Mouse (Mus musculus) duodenum, adult 2 months (tissue): Measurements from ENCODE around the gene Ugt1a10. TPM values are rescaled to one million over a fixed set of nuclear protein-coding genes. Genes with fewer than 3 reads are reported as not detected.

Source experiments
- polyA plus RNA-seq: library from polyadenylated mRNA; depleted of rRNA; stranded (reverse); fragments of >200 nt; gene quantifications from 2 replicates; pipeline ENCODE4 v1.2.3, GENCODE M21; 2012; ENCODE audit warnings: low replicate concordance; rRNA removed

Ugt1a10 gene
- 0.25 TPM in 1 of 2 replicates, not detected in the other for polyA plus RNA-seq

DNA sequence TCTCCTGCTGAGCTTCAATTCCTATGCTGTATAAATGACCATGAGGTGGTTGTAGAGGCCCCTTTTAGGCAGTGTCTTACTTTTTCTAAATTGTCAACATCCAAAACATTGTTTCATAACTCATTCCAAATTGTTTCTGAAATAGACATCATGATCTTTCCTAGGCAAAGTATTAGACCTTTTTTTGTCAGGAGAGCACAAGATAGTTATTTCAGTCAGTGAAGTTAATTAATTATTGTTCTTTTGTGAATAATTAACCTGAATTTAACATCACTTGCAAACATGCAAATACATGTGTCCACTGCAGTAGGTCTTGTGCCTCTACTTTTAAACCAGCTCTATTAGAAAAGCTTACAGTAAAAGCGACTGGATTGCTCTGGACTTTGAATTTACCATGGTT lies at the start of gene Ugt1a10:
Ugt1a10 (plus strand) TSS at position 301 of the 400 bp plus-strand sequence.

DNA sequence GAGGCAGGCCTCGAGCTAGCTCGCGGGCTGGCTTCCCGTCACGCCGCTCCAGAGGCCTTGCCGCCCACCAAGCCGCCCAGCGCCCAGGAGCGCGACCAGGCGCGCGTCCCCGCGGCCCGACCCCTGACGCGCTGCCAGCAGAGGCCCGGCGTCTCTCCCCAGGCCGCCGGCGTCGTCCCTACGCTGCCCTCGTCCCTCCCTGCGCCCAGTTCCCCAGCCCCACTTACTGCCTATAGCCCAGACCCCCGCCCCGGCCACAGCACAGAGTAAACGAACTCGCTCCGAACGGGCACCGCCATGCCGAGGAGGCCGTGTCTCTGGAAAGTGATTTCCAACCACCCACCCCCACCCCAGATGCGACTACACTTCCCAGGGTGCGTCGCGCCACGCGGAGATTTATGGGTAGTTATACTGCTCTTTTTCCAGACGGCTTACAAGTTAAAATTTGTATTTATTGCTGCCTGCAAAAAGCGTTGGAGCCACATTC lies 46.9 kb upstream of the Ugt1a10 start, which contains the start of gene Usp40:
Usp40 (minus strand) TSS at position 341 of the 487 bp plus-strand sequence.

DNA sequence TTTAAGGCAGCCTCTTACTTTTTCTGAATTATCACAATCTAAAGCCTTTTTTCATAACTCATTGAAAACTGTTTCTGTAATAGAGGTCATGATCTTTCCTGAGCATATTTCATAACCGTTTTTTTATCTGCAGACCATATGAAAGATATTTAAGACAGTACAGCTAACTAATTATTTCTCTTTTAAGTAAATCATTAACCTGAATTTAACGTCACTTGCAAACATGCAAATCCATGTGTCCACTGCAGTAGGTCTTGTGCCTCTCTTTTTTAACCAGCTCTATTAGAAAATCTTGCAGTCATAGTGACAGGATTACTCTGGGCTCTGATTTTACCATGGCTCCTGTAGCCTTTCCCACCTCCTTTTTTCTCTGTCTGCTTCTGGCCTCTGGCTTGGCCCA lies 15.3 kb downstream of the Ugt1a10 start, which contains the start of gene Ugt1a9:
Ugt1a9 (plus strand) TSS at position 306 of the 400 bp plus-strand sequence.

DNA sequence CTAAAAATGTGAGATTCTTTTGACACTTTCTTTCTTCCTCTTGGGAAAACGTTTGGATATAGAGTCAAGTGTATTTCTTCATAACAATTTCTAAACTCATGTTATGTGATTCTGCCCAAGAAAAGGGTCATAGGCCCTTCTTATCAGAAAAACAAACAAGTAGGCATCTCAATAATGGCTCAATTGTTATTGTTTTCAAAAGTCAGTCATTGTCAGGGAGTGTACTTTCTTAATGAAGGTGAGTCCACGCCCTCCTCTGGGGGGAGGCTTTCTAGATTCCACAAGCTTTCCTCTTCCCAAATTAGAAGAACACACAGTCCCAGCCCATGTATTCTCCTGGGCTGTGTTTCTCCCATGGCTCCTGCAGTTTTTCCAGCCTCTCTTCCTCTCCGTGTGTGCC lies 32.3 kb downstream of the Ugt1a10 start, which contains the start of gene Ugt1a8:
Ugt1a8 (plus strand) TSS at position 301 of the 400 bp plus-strand sequence.

DNA sequence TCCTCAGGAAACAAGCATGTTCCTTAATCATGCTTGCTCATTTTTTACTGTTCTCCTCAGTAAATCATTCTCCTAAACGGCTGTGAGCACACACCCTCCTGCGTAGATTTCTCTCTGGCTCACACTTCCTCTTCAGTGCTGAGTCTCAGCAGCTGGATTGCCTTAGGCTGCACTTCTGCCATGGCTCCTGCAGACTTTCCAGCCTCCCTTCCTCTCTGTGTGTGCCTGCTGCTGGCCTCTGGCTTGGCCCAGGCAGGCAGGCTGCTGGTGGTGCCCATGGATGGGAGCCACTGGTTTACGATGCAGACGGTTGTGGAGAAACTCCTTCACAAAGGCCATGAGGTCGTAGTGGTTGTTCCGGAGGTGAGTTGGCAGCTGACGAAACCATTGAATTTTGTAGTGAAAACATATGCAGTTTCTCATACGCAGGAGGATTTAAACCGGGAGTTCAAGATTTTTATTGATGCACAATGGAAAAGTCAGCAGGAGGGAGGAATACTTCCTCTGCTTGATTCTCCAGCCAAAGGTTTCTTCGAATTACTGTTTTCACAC lies 39.8 kb downstream of the Ugt1a10 start, which contains the start of gene Ugt1a7c:
Ugt1a7c (plus strand) TSS at position 122 of the 552 bp plus-strand sequence.

DNA sequence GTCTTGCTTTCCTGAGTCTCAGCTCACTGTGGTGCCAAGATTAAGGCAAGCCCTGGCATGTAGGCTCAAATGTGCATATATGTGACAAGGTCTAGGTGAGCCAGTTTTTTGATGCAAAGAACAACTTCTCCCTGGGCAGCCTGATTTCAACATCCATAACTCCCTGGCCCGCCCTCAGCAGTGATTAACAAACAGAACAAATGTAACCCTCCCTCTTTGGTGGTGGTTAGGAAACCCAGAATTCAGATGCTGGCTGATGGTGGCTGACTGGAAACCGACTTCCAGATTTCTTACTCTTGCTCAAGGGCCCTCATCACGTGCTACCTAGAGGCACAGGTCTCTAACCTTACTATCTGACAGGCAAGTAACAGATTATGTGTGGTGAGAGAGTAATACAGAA lies 47.8 kb downstream of the Ugt1a10 start, which contains the start of gene Ugt1a6b:
Ugt1a6b (plus strand) TSS at position 234 of the 400 bp plus-strand sequence.

DNA sequence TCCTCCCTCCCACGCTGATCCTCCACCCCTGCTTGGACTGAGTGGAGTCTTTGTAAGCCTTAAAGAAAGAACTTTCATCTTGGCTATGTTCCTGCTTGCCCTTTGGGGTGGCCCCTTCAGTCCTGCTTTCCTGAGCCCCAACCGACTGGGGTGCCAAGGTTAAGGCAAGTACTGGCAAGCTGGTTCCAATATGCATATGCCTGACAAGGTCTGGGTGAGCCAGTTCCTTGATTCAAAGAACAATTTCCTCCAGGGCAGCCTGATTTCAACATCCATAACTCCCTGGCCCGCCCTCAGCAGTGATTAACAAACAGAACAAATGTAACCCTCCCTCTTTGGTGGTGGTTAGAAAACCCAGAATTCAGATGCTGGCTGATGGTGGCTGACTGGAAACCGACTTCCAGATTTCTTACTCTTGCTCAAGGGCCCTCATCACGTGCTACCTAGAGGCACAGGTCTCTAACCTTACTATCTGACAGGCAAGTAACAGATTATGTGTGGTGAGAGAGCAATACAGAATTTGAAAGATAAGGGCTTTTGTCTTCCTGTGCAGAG lies 79.3 kb downstream of the Ugt1a10 start, which contains the start of gene Ugt1a6a:
Ugt1a6a (plus strand) TSS at position 353 of the 555 bp plus-strand sequence.

DNA sequence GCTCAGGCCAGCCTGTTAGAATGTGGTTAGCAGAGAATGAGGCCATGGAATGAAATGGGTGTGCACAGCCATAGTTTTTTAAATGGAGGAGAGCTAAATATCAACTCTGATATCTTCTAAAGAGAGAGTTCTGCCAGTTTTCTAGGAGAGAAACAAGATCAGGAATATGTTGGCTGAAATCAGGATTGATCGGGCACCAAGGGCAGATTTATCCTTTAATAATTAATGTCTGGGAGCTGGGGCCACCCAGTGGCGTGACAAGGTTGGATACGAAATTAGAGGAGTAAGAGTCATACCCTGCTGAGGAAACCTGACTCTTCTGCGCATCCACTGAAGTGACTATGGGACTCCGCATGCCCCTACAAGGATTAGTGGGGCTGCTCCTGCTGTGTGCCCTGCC lies 110.5 kb downstream of the Ugt1a10 start, which contains the start of gene Ugt1a5:
Ugt1a5 (plus strand) TSS at position 302 of the 400 bp plus-strand sequence.

DNA sequence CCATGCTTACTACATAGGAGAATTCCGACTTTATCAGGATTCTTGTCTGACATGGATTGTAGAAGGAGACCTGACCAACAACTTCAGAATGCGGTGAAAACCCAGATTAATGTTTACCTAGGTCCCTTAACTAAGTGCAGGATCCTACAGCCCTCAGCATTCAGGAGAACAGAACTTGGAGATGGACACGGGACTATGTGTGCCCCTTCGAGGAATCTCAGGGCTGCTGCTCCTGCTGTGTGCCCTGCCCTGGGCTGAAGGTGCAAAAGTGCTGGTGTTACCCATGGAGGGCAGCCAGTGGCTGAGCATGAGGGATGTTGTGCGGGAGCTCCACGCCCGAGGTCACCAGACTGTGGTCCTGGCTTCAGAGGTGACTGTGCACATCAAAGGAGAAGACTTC lies 145.3 kb downstream of the Ugt1a10 start, which contains the start of gene Ugt1a2:
Ugt1a2 (plus strand) TSS at position 146 of the 400 bp plus-strand sequence.

DNA sequence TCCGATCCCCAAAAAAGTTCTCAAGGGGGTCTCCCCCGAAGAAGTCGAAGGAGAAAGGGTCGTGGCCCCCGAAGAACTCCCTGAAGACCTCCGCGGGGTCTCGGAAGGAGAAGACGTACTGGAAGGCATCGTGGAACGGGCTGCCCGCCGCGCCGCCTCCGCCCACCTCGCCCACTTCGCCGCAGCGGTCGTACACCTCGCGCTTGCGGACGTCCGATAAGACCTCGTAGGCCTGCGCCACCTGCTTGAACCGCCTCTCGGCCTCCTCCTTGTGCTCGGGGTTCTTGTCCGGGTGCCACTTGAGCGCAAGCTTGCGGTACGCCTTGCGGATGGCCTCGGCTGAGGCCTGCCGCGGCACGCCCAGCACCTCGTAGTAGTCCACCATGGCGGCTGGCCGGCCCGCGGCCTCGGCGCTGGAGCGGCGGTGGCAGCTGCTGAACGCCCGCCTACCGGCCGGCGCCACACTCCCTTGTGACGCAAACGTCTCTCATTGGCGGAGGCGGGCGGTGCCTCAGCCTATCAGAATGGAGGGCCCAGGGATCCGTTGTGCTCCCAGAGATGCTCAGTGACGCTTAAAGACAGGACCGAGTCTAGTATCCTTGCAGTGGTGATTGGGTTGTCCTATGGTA lies 150.2 kb downstream of the Ugt1a10 start, which contains the start of gene Dnajb3:
Dnajb3 (minus strand) TSS at position 489 of the 629 bp plus-strand sequence.

DNA sequence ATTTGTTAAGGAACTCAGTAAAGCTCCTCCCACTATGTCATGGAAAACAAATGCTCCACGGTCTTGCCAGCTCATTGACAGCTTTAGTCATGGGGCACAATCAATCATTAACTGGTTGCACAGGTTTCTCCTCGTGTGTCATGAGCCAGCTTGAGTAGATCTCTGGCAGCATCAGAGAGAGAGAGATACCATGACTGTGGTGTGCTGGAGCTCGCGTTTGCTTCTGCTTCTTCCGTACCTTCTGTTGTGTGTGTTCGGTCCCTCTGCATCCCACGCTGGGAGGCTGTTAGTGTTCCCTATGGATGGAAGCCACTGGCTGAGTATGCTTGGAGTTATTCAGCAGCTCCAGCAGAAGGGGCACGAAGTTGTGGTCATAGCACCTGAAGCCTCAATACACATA lies 156.6 kb downstream of the Ugt1a10 start, which contains the start of gene Ugt1a1:
Ugt1a1 (plus strand) TSS at position 148 of the 400 bp plus-strand sequence.

DNA sequence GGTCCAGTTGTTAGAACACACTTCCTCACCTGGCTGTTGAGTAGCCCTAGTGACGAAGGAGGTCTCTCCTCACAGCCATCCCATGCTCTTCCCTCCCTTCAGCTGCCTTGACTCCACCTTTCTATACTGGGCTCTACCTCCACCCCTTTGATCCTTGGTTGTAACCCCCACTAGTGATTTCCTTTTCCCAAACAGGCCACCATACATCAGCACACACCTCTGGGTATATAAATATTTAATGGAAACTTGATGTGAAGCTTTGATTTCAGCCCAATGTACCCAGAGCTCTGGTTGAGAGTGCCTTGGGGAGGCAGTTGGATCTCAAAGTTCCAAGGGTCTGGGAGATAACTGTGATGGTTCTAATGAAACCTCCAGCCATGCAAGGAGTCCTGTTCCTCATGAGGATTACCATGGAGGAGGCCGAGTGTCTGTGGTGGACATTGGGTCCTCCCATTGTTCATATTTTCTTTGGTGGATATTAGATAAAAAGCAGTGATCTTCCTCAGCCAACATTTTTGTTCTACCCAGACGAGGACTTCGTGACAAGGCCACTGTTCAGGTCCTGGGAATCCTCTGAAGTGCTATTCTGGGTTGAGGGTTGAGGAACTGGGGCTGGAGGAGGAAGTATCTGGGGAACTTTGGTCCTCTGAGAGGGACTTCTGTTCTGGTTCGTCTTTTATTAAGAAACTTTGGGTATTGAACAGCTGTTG lies 171.6 kb downstream of the Ugt1a10 start, which contains the start of gene Mroh2a:
Mroh2a (plus strand) TSS at position 317 of the 710 bp plus-strand sequence.

Other genes with a start within 250 kb of the Ugt1a10 start
- 24.4 and 36.8 TPM in 2 replicates for gene Dgkd, start 202.1 kb upstream of the Ugt1a10 start, polyA plus RNA-seq
- 4.0 and 4.7 TPM in 2 replicates for gene Usp40, start 46.8 kb upstream of the Ugt1a10 start, polyA plus RNA-seq
- 0.92 and 8.7 TPM in 2 replicates for gene Ugt1a9, start 15.4 kb downstream of the Ugt1a10 start, polyA plus RNA-seq
- not detected in 2 replicates for gene Ugt1a8, start 32.4 kb downstream of the Ugt1a10 start, polyA plus RNA-seq
- gene Ugt1a7c, start 39.7 kb downstream of the Ugt1a10 start, polyA plus RNA-seq = 104 and 175 TPM in 2 replicates
- 1.3 and 3.3 TPM in 2 replicates for gene Ugt1a6b, start 47.9 kb downstream of the Ugt1a10 start, polyA plus RNA-seq
- gene Ugt1a6a, start 79.4 kb downstream of the Ugt1a10 start, polyA plus RNA-seq = 4.3 and 60.7 TPM in 2 replicates
- gene Ugt1a5, start 110.6 kb downstream of the Ugt1a10 start, polyA plus RNA-seq = 0.40 TPM in 1 of 2 replicates, not detected in the other
- gene Ugt1a2, start 145.2 kb downstream of the Ugt1a10 start, polyA plus RNA-seq = 0.14 and 0.18 TPM in 2 replicates
- 0.47 and 4.9 TPM in 2 replicates for gene Dnajb3, start 150.4 kb downstream of the Ugt1a10 start, polyA plus RNA-seq
- gene Ugt1a1, start 156.6 kb downstream of the Ugt1a10 start, polyA plus RNA-seq = 44.3 and 111 TPM in 2 replicates
- gene Mroh2a, start 171.6 kb downstream of the Ugt1a10 start, polyA plus RNA-seq = 0.20 and 0.60 TPM in 2 replicates
- 22.2 and 37.6 TPM in 2 replicates for gene Hjurp, start 222.2 kb downstream of the Ugt1a10 start, polyA plus RNA-seq
- gene Trpm8, start 222.3 kb downstream of the Ugt1a10 start, polyA plus RNA-seq = not detected in 2 replicates